Mouse (Mus musculus): ENCODE data around the gene Frem2. TPM values are rescaled to one million over a fixed set of nuclear protein-coding genes. Genes with fewer than 3 reads are reported as not detected.

Gene Frem2
- polyA plus RNA-seq (2012; rRNA removed), result 4.0 and 4.5 TPM in 2 replicates

DNA sequence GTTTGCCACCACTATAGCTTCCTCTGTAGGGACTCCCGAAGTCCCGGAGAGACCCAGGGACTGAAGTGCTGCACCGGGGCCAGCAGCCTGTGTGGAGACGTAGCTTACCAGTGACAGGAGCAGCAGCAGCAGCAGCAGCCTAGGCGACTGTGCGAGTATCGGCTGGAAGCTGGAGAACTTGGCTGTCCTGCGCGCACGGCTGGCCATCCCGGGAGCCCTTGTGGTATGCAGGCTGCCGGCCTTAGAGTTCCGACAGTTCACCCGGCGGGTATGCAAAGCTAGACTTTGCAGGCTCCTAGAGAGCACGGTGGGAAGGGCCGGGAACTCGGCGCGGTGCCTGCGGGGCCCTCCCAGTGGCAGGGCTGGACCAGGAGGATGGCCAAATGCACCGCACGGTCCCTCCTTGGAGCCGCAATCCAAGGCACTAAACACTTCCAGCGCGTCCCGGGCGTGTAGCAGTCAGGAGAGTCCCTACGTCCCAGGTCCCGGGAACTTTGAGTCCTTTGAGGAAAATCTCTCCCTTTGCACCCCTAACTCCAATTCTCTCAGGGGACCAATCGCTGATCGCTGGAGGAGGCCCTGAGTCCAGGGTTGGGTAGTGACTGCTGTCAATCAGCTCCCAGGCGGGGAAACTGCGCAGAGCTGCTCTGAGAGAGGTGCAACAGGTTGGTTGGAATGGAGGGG is at the start of gene Frem2:
TSS of gene Frem2 (minus strand) at position 478 of the 684 bp plus-strand sequence.

GRCm38 (mm10) chr3:53488353-53488752 is 168.8 kb downstream of the Frem2 start, which contains the start of gene Stoml3:
Stoml3 (plus strand) TSS chr3:53488653.

Other genes starting within 250 kb of the Frem2 start
- gene Nhlrc3, start 194.0 kb downstream of the Frem2 start, polyA plus RNA-seq (2012; rRNA removed), result 8.5 and 8.7 TPM in 2 replicates
- gene Proser1, start 193.7 kb downstream of the Frem2 start, polyA plus RNA-seq (2012; rRNA removed), result 10.1 and 16.4 TPM in 2 replicates
- 0.15 and 0.16 TPM in 2 replicates for gene Stoml3, start 168.7 kb downstream of the Frem2 start, polyA plus RNA-seq (2012; rRNA removed)
- not detected in 2 replicates for gene Gm10985, start 187.7 kb upstream of the Frem2 start, polyA plus RNA-seq (2012; rRNA removed)
- gene Ufm1, start 206.5 kb upstream of the Frem2 start, polyA plus RNA-seq (2012; rRNA removed), result 52.1 and 52.2 TPM in 2 replicates